Mouse (Mus musculus) spleen, postnatal 10 days (tissue): Measurements from ENCODE around the gene Gm20388.

Experiments
- DNase-seq, 2 experiments: peaks; one replicate each; pipeline ENCODE4 v3.0.0; 2021 to 2022; ENCODE audit warnings: low spot score in 2 of 2

Gm20388 gene

DNA sequence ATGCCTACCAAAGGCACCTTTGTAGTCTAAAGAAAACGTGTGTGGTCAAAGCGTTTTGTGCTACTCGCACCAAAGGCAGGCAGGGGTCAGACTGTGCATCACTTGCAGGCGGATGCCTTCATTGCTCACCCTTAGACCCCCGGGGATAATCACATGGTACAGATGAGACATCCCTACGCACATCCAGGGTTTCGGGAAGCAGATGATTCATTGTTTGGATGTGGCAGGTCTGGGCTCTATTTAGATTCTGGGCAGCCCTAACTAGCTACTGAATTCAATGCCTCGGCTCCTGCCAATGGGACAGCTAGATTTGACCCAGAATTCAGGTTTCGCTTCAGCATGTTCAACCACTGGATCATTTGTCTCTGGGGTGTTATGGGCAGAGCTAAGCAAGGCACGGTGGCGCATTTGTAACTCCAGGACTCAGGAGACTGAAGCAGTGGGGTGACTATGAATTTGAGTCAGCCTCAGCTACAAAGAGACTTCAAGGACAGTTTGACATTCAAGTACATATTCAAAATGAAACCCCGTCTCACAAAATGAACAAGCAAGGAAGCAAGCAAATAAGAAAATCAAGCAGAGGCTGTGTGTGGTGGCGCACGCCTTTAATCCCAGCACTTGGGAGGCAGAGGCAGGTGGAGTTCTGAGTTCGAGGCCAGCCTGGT lies 2448.6 kb downstream of the Gm20388 start:
- DNase-seq = no peak

DNA sequence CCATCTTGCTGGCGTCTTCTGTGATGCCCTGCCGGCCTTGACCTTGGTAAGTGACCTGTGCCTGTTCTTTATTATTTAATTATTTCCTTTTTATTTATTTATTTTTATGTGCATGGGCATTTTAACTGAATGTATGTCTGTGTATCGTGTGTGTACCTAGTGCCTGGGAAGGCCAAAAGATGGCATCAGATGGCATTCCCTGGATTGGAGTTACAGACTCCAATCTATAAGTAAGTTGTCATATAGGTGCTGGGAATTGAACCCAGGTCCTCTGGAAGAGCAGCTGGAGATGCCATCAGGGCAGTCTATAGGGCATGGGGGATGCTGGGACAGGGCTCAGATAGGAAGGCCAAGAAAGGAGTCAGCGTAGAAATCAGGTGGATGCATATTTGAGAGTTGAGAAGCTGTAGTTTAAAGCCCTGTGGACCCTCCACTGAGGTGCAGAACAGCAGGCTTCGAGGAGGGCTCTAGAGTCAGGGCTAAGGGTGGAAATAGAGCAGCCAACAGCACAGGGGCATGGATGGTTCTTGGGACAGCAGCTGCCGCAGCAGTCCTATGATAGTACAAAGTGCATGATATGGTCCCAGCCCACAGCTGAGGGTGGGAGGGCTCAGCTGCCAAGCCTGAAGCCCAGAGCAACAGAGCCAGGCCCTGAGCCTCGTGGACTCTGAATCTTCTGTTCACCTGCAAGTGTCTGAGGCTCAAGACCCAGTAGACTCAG lies 2450.2 kb downstream of the Gm20388 start, which contains the start of gene Trhr2:
TSS of gene Trhr2 (minus strand) at position 51 of the 721 bp plus-strand sequence.
- no peak for DNase-seq

DNA sequence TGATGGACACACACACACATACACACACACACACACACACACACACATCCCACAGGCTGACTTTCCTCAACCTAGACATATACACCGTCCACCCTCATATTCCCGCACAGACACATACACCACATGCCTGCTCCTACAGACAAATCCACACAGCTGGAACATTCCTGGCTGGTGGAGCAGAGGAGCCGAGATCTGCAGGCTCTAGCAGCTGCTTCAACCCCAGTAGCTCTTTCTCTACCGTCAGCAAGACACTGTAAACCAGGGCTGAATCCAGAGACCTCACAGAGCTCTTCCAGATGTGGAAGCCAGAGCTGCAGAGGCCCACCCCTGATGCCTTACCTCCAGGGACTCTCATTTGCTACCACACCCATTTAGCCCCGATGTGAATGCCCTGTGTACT lies 2451.6 kb downstream of the Gm20388 start:
- no peak for DNase-seq

DNA sequence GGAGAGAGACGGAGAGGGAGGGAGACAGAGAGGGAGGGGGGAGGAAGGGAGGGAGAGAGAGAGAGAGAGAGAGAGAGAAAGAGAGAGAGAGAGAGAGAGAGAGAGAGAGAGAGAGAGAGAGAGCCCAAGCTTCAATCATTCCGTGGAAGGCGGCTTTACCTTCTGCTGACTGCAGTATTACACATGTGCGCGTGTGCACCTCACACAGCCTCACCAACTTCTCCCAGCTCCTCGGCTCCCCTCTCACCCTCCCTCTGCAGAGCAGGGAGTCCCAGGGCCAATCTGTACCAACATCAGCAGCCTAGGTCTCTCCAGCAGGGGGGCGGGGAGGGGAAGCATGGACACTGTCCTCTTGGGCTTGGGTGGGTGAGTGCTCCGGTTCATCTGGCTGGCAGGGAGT lies 2452.3 kb downstream of the Gm20388 start:
- no peak for DNase-seq

DNA sequence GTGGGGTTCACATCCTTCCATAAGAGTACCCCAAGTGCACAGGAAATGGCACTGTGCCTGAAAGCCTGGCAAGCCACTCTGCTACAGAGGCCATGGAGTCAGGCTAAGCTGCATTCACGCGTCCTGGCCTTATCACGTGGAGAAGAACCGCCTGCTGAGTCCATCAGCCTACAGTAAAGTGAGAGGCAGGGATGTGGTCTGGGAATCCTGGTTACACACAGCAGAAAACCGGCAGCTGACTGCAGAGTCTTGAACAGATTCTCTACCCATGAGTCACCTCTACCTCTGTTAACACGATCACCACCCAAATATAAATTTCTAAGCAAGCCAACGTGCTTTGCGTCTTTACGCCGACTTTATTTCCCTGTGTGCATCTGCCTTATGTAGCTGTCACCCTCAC lies 2457.9 kb downstream of the Gm20388 start:
- DNase-seq = no peak

DNA sequence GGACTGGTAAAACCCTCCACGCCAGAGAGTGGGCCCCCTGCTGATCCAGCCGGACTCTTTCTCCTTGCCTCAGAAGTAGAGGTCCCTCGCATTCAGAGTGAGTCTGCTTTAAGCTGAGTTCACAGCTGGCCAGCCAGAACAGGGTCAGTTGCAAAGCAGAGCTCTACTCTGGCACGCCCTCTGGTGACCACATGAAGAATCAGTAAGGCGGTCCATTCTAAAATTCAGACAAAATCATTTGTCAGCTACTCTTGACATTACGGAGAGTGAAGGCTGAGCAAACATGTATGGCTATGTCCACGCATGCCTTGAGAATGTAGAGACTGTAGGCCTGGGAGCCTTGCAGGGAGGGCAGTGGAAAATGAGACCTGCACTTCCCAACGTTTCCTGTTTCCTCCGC lies 2459.0 kb downstream of the Gm20388 start:
- peak; percentile 62 to 83 for DNase-seq

DNA sequence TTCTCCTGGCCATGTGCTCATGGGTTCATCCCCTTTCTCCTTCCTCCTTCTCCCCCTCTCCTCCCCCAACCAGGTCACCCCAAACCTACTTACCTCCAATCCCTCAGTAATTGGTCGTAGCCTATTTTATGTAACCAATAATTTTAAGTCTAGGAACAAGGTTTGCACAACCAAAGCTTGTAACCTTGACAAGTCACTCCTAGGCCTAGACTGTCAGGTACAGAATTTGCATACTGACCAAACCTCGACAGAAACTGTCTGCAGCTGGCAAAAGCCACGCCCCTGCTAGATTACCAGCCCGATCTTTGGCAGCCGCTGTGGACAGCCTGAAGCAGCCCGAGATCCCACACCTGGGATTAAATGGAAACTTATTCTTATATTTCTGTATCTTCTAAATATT lies 2461.1 kb downstream of the Gm20388 start:
- peak in 1 of 2 experiments; percentile 22 for DNase-seq

DNA sequence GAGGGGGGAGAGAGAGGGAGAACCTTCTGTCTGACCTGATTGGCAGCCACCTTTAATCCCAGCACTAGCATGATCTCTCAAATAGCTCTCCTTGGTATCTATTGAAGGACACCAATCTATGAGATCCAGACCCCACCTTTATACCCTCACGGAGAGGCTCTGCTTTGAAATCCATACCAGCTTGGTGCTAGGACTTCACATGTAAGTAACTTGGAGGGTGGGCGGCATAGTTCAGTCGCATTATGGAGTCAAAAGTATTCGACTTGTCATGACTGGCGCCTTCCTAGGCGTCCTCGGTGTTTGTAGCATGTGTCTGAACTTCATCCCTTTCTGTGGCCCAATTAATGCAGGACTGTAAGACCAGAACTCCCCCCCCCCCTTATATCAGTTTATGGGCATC lies 2464.7 kb downstream of the Gm20388 start:
- DNase-seq = no peak

DNA sequence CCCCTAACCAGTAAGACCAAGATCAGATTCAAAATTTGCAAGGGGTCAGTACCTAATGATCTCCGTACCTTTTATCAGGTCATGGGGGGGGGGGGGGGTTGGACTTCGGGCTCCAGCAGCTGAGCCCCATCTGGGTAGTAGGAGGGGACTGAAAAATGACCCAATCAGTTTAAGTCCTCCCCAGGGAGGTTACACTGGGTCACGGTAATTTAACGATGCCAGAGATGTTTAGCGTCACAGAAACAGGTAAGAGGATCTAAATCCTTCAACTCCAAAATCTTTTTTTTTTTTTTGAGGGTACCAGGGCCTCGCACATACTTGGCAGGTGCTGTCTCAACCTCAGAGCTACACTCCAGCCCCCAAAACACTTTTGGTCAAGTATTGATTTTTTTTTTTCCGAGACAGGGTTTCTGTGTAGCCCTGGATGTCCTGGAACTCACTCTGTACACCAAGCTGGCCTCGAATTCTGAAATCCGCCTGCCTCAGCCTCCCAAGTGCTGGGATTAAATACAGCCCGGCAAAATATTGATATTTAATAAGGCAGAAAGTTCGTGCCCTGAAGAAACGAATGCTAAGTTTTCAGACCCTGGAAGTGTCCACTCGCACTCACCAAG lies 2465.2 kb downstream of the Gm20388 start:
- DNase-seq = no peak

DNA sequence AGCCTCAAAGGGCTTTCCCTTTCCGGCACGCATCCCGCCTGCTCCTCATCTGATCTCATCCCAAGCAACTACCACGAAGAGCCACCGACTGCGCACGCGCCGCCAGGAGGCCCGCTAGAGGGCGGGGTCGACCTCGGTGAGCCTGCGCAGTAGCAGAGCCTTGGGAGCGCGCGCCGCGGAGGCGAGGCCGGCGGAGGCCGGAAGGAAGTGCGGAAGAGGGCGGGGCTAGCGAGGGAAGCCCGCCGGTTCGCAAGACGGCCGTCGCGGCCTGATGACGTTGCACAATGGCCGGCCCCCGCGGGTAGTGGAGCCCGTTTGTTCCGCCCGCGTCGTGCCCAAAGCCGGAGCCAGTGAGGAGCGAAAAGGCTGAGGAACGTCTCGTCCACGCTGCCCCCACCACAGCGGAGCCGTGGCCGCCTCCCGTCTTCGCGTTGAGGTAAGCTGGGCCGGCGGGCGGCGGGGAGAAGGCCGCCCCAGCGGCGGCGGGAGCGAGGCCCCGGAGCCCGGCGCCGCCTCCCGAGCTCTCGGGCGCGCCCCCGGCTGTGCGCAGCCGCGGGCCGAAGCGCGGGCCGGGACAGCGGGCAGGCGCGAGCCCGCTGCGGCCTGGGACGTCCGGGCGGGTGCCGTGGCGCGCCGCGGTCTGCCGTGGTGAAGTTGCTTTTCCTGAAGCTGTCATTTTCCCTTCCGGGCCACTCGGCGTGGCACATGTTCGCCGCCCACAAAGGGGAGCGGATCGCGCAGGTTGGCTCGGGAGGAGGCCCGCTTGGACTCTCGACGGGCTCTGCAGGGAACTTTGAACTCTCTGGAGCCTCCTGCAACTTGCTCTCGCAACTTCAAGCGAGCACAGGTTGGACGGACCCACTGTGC lies 2466.0 kb downstream of the Gm20388 start, which contains the start of gene Zc3h18:
TSS of gene Zc3h18 (plus strand) at position 245 of the 867 bp plus-strand sequence.
- DNase-seq = peak; percentile 98 to 100

DNA sequence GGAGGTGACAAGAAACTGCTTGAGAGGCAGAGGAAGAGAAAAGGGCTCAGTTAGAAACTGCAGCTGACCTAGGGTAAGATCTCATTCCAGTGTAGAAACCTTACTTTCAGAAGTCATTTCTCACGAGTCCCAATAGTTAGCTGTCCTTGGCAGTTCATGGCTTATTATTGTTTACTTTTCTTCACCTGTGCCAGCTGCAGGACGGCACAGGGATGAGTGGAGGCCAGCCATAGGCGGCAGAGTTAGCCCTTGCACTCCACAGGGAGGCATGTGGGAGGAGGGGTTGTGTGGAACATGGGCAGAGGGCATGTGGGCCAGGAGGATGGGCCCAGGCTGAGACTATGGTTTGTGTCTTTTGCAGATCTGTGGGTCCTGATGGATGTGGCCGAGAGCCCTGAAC lies 2472.4 kb downstream of the Gm20388 start:
- DNase-seq = no peak

DNA sequence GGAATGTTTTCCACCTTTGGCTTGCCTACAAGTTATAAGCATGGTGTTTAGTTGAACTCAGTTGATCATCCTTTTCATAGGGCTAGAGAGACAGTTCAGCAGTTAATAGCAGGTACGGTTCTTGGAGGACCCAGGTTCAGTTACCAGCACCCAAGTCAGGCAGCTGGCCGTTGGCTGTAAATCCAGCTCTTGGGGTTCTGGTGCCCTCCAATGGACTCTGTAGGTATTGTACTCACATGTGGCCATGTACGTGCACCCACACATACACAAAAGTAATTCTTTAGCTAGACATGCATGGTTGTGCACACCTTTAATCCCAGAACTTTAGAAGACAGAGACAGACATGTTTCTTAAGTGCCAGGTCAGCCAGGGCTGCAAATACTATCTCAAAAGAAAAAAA lies 2478.7 kb downstream of the Gm20388 start:
- DNase-seq = no peak

DNA sequence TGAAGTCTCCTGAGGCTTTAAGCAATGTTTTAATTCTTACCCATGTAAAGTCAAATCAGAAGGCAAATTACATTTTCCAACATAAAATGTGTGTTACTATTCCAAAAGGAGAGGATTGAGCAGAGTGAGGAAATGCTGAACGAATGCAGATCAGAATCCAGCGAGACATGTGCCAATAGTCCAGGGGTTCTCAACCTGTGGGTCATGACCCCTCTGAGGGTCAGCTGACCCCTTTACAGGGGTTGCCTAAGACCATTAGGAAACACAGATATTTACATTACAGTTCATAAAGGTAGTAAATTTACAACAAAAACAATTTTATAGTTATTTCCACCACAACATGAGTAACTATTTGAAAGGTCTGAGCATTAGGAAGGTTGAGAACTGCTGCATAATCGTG lies 2480.1 kb downstream of the Gm20388 start:
- no peak for DNase-seq

DNA sequence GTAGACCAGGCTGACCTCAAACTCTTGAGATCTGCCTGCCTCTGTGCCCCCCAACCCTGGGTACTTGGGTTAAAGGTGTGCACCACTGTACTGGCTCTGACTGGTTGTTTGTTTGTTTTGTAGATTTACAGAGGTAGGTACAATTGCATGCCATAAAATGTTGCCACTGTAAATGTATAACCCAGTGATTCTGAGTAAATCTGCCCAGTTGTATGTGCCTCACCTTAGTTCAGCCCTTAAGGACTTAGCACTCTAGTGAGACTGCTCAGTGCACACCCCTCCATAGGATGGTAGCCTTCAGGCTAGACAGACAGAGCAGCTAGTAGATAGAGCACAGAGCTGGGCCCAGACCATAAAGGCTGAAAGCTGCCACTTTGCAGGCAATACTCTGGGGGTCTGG lies 2483.1 kb downstream of the Gm20388 start:
- no peak for DNase-seq

DNA sequence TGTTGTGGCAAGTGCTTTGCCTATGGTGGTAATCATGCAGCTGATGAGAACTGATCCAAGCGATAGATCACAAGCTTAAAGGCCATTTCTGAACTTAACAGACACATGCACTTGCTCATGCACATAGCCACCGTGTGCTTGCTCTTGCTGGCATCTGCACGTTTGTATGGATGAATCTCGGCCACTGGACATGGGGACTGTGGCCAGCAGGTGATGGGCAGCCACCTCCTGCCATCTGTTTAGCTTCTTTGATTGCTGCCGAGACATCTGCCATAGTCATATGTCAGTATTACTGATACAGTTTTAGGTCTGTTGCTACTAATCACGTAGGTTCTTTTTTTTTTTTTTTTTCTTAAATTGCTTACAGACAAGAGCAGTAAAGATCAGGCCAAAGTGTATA lies 2484.7 kb downstream of the Gm20388 start:
- no peak for DNase-seq

DNA sequence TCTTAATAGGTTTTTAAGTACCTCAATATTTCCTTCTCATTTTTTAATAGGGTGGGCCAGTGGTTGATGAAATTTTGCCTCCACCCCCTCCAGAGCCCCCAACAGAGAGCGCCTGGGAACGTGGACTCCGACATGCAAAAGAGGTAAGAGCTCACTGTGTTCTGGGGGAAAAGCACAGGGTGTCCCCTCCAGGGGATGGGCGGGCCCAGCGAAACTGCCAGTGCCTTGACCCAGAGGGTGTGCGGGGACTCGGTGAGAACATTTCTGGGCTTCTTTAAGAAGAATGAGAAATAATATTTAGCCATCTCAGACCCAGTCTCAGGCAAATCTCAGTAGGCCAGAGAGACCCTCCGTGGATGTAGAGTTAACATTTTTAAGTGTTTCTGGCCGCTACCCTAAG lies 2487.5 kb downstream of the Gm20388 start:
- no peak for DNase-seq

DNA sequence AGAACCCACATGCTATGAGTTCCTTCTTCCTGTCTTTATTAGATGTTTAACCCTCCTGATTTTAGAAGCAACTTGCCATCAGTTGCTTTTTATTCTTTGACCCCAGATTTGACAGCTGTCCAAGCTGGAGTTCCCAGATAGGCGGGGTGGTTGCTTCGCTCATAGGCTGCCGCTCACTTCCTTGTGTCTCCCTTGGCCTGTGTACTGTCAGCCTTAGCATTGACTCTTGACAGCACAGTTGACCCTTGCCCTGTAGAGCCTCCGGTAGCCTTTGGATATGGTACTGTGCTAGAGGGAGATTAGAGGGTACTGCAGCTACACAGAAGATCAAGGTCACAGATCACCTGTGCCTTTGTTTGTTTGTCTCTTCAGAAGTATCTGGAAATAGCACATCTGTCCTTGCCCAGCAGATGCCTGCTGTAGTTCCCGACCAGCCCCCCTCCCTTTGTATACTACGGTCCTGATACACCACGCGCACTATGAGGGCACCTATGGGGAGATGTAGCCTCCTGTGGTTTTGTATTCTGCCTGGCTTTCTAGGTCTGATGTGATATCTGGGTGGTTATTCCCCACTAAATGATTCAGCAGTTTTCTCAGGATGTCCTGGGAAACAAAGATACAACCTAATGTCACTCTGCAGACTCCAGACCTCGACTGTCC lies 2494.6 kb downstream of the Gm20388 start:
- DNase-seq = no peak

DNA sequence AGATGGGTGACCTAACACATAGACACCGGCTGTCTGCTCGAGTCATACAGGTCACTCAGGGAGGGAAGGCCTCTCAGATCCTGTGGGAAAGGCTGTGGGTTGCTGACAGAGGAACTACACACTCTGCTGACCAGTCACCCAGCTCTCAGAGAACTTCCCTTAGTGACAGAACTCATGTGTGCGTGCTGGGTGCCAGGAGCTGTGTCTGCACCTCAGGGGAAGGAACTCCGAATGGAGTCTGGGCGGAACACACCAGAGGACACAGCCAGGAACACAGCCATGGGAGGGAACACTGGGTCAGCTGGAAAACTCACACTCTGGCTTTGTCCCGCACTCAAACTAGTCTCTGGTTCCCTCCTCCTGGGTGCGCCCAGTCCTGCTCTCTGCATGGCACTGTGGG lies 2497.0 kb downstream of the Gm20388 start:
- DNase-seq = no peak

DNA sequence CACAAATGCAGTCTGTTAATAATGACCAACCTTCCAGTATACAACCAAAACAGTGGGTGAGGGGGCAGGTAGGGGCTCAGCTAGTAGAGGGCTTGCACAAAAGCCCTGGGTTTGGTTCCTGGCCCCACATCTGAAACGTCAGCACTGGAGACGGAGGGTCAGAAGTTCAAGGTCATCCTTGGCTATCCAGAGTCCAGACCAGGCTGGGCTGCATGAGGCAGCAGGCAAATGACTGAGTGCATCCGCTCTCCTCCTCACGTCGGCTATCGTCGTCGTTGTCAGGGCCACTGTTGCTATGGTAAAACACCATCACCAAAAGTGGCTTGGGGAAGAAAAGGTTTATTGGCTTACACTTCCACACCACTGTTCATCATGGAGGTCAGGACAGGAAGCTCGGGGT lies 2503.7 kb downstream of the Gm20388 start:
- DNase-seq = no peak

DNA sequence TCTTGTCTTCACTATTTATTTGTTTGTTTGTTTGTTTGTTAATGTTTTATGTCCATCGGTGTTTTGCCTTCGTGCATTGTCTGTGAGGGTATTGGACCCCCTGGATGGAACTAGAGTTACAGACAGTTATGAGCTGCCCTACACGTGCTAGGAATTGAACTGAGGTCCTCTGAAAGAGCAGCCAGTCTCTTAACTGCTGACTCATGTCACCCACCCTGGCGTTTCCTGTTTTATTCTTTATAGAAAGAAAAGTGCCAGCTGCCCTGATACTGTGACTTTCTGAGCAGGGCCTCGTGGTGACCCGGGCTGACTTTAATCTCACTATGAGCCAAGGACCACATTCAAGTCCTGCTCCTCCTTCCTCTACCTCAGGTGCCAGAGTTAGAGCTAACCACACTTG lies 2504.9 kb downstream of the Gm20388 start:
- DNase-seq = no peak

DNA sequence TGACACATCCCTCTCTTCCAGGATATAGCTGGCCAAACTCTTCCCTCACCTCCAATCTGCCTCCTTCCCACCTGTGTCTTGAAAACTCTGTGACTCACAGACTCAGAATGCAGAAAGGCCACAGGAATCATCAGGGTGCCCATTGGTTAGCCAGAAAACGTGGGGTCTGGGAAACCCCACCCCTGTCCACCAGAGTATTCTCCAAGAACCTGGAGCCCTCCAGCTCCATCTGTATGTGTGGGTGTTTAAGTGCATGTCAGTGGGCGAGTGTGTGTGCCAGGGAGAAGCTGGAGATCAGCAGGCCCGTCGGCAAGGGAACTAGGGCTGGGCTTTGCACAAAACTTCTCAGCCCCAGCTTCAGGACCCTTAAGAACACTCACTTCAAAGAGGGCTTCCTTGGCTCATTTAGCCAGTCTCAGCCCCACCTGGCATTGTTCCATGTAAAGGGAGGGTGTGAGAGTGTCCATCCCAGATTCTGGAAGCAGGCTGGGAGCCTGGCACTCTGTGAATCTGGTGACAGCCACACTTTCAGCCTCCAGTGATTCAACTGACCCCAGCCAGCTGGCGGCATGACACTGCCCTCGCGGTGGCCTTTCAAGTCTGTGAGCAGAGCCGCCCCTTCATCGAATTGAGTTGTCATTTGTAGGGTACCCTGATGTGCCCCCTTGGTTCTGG lies 2509.4 kb downstream of the Gm20388 start:
- DNase-seq = no peak
